Mouse (Mus musculus): ENCODE data around the gene Flt1. TPM values are rescaled to one million over a fixed set of nuclear protein-coding genes. Genes with fewer than 3 reads are reported as not detected.

The Flt1 gene
- total and polyA plus RNA-seq, 2 experiments from 2014 or later: 10.0 to 17.7 TPM

GRCm38 (mm10) chr5:147744900-147745653, 19.3 kb upstream of the Flt1 start:
- no peak for DNase-seq (ENCODE audit: low spot score)
- Histone ChIP-seq H3K9me3 (ENCODE audit: low read length) (no peaks in the 10 kb centered on the region), H3K27me3 (ENCODE audit: insufficient read depth, low read length) (peaks cover 7% of the 10 kb centered on the region; the same call in 1 of the 2 replicates), H3K4me1 (ENCODE audit: insufficient read depth, low read length) (peaks cover 3% of the 10 kb centered on the region; the same call in 1 of the 2 replicates), H3K4me3 (ENCODE audit: low read length) (no peak overlapping the region), H3K36me3 (ENCODE audit: insufficient read depth, low read length) (no peaks in the 10 kb centered on the region), H3K4me2 (ENCODE audit: low read depth, low read length) (no peak overlapping the region), H3K27ac (no peak overlapping the region), H3K9ac (replicated peaks; ENCODE audit: low read length) (no peak overlapping the region)
- no peak for ATAC-seq
- 88% methylated on average over 21 of the region's 21 CpGs for WGBS
- no peak for TF ChIP-seq CTCF (IDR thresholded peaks at IDR 0.05; ENCODE audit: low read depth)

GRCm38 (mm10) chr5:147742468-147743111, 16.8 kb upstream of the Flt1 start:
- Histone ChIP-seq H3K27me3 (ENCODE audit: insufficient read depth, low read length) (no peaks in the 10 kb centered on the region), H3K9me3 (ENCODE audit: low read length) (no peaks in the 10 kb centered on the region), H3K36me3 (ENCODE audit: insufficient read depth, low read length) (no peaks in the 10 kb centered on the region), H3K27ac (no peak overlapping the region), H3K4me1 (ENCODE audit: insufficient read depth, low read length) (no peaks in the 10 kb centered on the region), H3K9ac (replicated peaks; ENCODE audit: low read length) (no peak overlapping the region), H3K4me3 (ENCODE audit: low read length) (no peak overlapping the region), H3K4me2 (ENCODE audit: low read depth, low read length) (no peak overlapping the region)
- WGBS: 87% methylated on average over 9 of the region's 9 CpGs
- no peak for DNase-seq (ENCODE audit: low spot score)
- ATAC-seq: no peak
- no peak for TF ChIP-seq CTCF (IDR thresholded peaks at IDR 0.05; ENCODE audit: low read depth)

GRCm38 (mm10) chr5:147736766-147737280, 11.0 kb upstream of the Flt1 start:
- no peaks in the 10 kb centered on the region for H3K9me3 ChIP-seq (ENCODE audit: low read length)
- H3K36me3 ChIP-seq (ENCODE audit: insufficient read depth, low read length): no peaks in the 10 kb centered on the region
- DNase-seq (ENCODE audit: low spot score) (no peak), ATAC-seq (no peak)
- H3K4me3 ChIP-seq (ENCODE audit: low read length): no peak overlapping the region
- H3K9ac ChIP-seq (replicated peaks; ENCODE audit: low read length): no peak overlapping the region
- no peak for TF ChIP-seq CTCF (IDR thresholded peaks at IDR 0.05; ENCODE audit: low read depth)
- no peak overlapping the region for H3K27ac ChIP-seq
- no peak overlapping the region for H3K4me2 ChIP-seq (ENCODE audit: low read depth, low read length)
- no peaks in the 10 kb centered on the region for H3K27me3 ChIP-seq (ENCODE audit: insufficient read depth, low read length)
- no peaks in the 10 kb centered on the region for H3K4me1 ChIP-seq (ENCODE audit: insufficient read depth, low read length)
- 77% methylated on average over 8 of the region's 8 CpGs for WGBS

GRCm38 (mm10) chr5:147733682-147734081, 7.9 kb upstream of the Flt1 start:
- Histone ChIP-seq H3K27me3 (ENCODE audit: insufficient read depth, low read length) (peaks cover 2% of the 10 kb centered on the region; the same call in 1 of the 2 replicates), H3K4me1 (ENCODE audit: insufficient read depth, low read length) (no peaks in the 10 kb centered on the region), H3K4me2 (ENCODE audit: low read depth, low read length) (no peak overlapping the region), H3K36me3 (ENCODE audit: insufficient read depth, low read length) (no peaks in the 10 kb centered on the region), H3K27ac (no peak overlapping the region), H3K4me3 (ENCODE audit: low read length) (no peak overlapping the region), H3K9me3 (ENCODE audit: low read length) (no peaks in the 10 kb centered on the region), H3K9ac (replicated peaks; ENCODE audit: low read length) (no peak overlapping the region)
- ATAC-seq: no peak
- WGBS: 91% methylated on average over 1 of the region's 1 CpGs
- DNase-seq (ENCODE audit: low spot score): no peak
- TF ChIP-seq CTCF (IDR thresholded peaks at IDR 0.05; ENCODE audit: low read depth): peak; percentile 67

- no peak overlapping the region for H3K4me3 ChIP-seq (ENCODE audit: low read length)
- no peak overlapping the region for H3K27ac ChIP-seq
- no peak overlapping the region for H3K9ac ChIP-seq (replicated peaks; ENCODE audit: low read length)
- no peaks in the 10 kb centered on the region for H3K4me1 ChIP-seq (ENCODE audit: insufficient read depth, low read length)
- WGBS: 77% methylated on average over 5 of the region's 5 CpGs
- no peak for TF ChIP-seq CTCF (IDR thresholded peaks at IDR 0.05; ENCODE audit: low read depth)
- H3K27me3 ChIP-seq (ENCODE audit: insufficient read depth, low read length): peaks cover 8% of the 10 kb centered on the region; the same call in 1 of the 2 replicates
- DNase-seq (ENCODE audit: low spot score) (no peak), ATAC-seq (no peak)
- no peaks in the 10 kb centered on the region for H3K9me3 ChIP-seq (ENCODE audit: low read length)
- H3K36me3 ChIP-seq (ENCODE audit: insufficient read depth, low read length): no peaks in the 10 kb centered on the region
- no peak overlapping the region for H3K4me2 ChIP-seq (ENCODE audit: low read depth, low read length)
These were observed 7.1 kb upstream of the Flt1 start for GRCm38 (mm10) chr5:147732926-147733325.

GRCm38 (mm10) chr5:147727481-147727880, 1.7 kb upstream of the Flt1 start:
- H3K4me2 ChIP-seq (ENCODE audit: low read depth, low read length): no peak overlapping the region
- WGBS: 12% methylated on average over 12 of the region's 12 CpGs
- no peak overlapping the region for H3K4me3 ChIP-seq (ENCODE audit: low read length)
- H3K4me1 ChIP-seq (ENCODE audit: insufficient read depth, low read length): peaks cover 8% of the 10 kb centered on the region; the same call in 1 of the 2 replicates
- no peak for TF ChIP-seq CTCF (IDR thresholded peaks at IDR 0.05; ENCODE audit: low read depth)
- no peaks in the 10 kb centered on the region for H3K9me3 ChIP-seq (ENCODE audit: low read length)
- no peak for DNase-seq (ENCODE audit: low spot score)
- no peak overlapping the region for H3K9ac ChIP-seq (replicated peaks; ENCODE audit: low read length)
- H3K36me3 ChIP-seq (ENCODE audit: insufficient read depth, low read length): no peaks in the 10 kb centered on the region
- H3K27ac ChIP-seq: no peak overlapping the region
- H3K27me3 ChIP-seq (ENCODE audit: insufficient read depth, low read length): peaks cover 44% of the 10 kb centered on the region
- no peak for ATAC-seq

All from hindbrain, postnatal 0 days (tissue).